Mouse (Mus musculus): ENCODE measurements around the gene Slc25a26. TPM values are rescaled to one million over a fixed set of nuclear protein-coding genes. Genes with fewer than 3 reads are reported as not detected.

The Slc25a26 gene
- polyA plus RNA-seq, 1 experiment, result 9.5 TPM

DNA sequence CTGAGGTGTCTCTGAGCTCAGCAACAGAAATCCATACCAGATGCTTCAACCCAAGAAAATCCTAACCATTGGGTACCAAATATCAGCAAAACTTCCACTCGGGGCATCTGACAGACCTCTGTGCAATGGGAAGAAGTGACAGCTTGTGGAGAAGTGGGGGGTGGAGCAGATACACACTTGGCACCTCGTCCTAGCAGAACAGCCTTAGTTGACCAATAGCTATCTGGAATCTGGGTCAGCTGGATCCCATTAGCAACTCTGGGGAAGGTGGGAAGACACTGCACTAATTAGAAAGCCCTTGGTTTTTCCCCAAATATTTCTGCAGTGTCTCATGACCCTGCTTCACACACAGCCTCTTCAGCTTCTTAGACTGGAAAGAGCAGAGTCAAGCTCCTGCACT, 126.7 kb downstream of the Slc25a26 start:
- TF ChIP-seq POLR2A (IDR thresholded peaks at IDR 0.05; ENCODE audit: control insufficient read depth, extremely low read depth, insufficient read depth, low read length, poor library complexity) (no peak), CTCF (IDR thresholded peaks at IDR 0.05; ENCODE audit: borderline replicate concordance, control insufficient read depth, extremely low read depth, insufficient read depth, low read length, poor library complexity) (no peak)
- Histone ChIP-seq H3K4me1 (replicated peaks; ENCODE audit: control insufficient read depth, insufficient read depth, low read length) (peaks cover 21% of the 10 kb centered on the region), H3K27ac (ENCODE audit: control insufficient read depth, insufficient read depth, low read length) (no peak overlapping the region), H3K36me3 (ENCODE audit: control insufficient read depth, insufficient read depth, low read length) (peaks cover 22% of the 10 kb centered on the region), H3K27me3 (ENCODE audit: control insufficient read depth, insufficient read depth, low read length) (no peaks in the 10 kb centered on the region), H3K4me3 (ENCODE audit: control insufficient read depth, insufficient read depth, low read length) (no peak overlapping the region)
- no peak for DNase-seq
- 89% methylated on average over 2 of the region's 2 CpGs for WGBS

- WGBS, result 95% methylated on average over 15 of the region's 15 CpGs
Measured at GRCm38 (mm10) chr6:94627714-94628595, 127.8 kb downstream of the Slc25a26 start.

GRCm38 (mm10) chr6:94628787-94629186, 128.7 kb downstream of the Slc25a26 start:
- Histone ChIP-seq H3K4me1 (replicated peaks; ENCODE audit: control insufficient read depth, insufficient read depth, low read length) (peaks cover 22% of the 10 kb centered on the region), H3K4me3 (ENCODE audit: control insufficient read depth, insufficient read depth, low read length) (no peak overlapping the region), H3K27ac (ENCODE audit: control insufficient read depth, insufficient read depth, low read length) (no peak overlapping the region), H3K36me3 (ENCODE audit: control insufficient read depth, insufficient read depth, low read length) (peaks cover 14% of the 10 kb centered on the region), H3K27me3 (ENCODE audit: control insufficient read depth, insufficient read depth, low read length) (no peaks in the 10 kb centered on the region)
- TF ChIP-seq POLR2A (IDR thresholded peaks at IDR 0.05; ENCODE audit: control insufficient read depth, extremely low read depth, insufficient read depth, low read length, poor library complexity), result no peak
- TF ChIP-seq CTCF (IDR thresholded peaks at IDR 0.05; ENCODE audit: borderline replicate concordance, control insufficient read depth, extremely low read depth, insufficient read depth, low read length, poor library complexity), result no peak
- WGBS, result 92% methylated on average over 6 of the region's 6 CpGs
- DNase-seq, result no peak

More at GRCm38 (mm10) chr6:94627714-94628595, 127.8 kb downstream of the Slc25a26 start:
- Histone ChIP-seq H3K4me3 (ENCODE audit: control insufficient read depth, insufficient read depth, low read length) (no peak overlapping the region), H3K36me3 (ENCODE audit: control insufficient read depth, insufficient read depth, low read length) (peaks cover 14% of the 10 kb centered on the region), H3K27ac (ENCODE audit: control insufficient read depth, insufficient read depth, low read length) (no peak overlapping the region), H3K4me1 (replicated peaks; ENCODE audit: control insufficient read depth, insufficient read depth, low read length) (peaks cover 22% of the 10 kb centered on the region), H3K27me3 (ENCODE audit: control insufficient read depth, insufficient read depth, low read length) (no peaks in the 10 kb centered on the region)
- DNase-seq, result no peak
- no peak for TF ChIP-seq POLR2A (IDR thresholded peaks at IDR 0.05; ENCODE audit: control insufficient read depth, extremely low read depth, insufficient read depth, low read length, poor library complexity)
- no peak for TF ChIP-seq CTCF (IDR thresholded peaks at IDR 0.05; ENCODE audit: borderline replicate concordance, control insufficient read depth, extremely low read depth, insufficient read depth, low read length, poor library complexity)

GRCm38 (mm10) chr6:94631051-94631778, 131.1 kb downstream of the Slc25a26 start:
- TF ChIP-seq POLR2A (IDR thresholded peaks at IDR 0.05; ENCODE audit: control insufficient read depth, extremely low read depth, insufficient read depth, low read length, poor library complexity) (no peak), CTCF (IDR thresholded peaks at IDR 0.05; ENCODE audit: borderline replicate concordance, control insufficient read depth, extremely low read depth, insufficient read depth, low read length, poor library complexity) (no peak)
- Histone ChIP-seq H3K27ac (ENCODE audit: control insufficient read depth, insufficient read depth, low read length) (no peak overlapping the region), H3K36me3 (ENCODE audit: control insufficient read depth, insufficient read depth, low read length) (peaks cover 5% of the 10 kb centered on the region; the same call in 1 of the 2 replicates), H3K4me1 (replicated peaks; ENCODE audit: control insufficient read depth, insufficient read depth, low read length) (peaks cover 31% of the 10 kb centered on the region), H3K4me3 (ENCODE audit: control insufficient read depth, insufficient read depth, low read length) (no peak overlapping the region), H3K27me3 (ENCODE audit: control insufficient read depth, insufficient read depth, low read length) (no peaks in the 10 kb centered on the region)
- WGBS, result 94% methylated on average over 7 of the region's 7 CpGs
- no peak for DNase-seq

DNA sequence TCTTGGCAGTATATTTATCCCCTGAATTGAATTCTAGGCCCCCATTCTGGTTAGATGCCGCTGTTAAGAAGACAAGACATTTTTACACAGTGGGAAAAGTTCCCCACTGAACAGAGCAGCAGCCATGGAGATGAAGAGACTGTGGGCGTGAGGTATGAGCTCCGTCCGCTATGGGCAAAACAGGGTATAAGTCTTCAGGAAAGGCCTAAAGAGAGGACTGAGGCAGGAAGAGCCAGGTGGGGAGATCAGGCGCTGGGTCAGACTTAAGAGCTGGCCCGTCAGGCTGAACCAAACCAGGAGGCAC, 131.6 kb downstream of the Slc25a26 start:
- Histone ChIP-seq H3K27me3 (ENCODE audit: control insufficient read depth, insufficient read depth, low read length) (no peaks in the 10 kb centered on the region), H3K4me1 (replicated peaks; ENCODE audit: control insufficient read depth, insufficient read depth, low read length) (peaks cover 32% of the 10 kb centered on the region), H3K36me3 (ENCODE audit: control insufficient read depth, insufficient read depth, low read length) (peaks cover 5% of the 10 kb centered on the region; the same call in 1 of the 2 replicates), H3K27ac (ENCODE audit: control insufficient read depth, insufficient read depth, low read length) (no peak overlapping the region), H3K4me3 (ENCODE audit: control insufficient read depth, insufficient read depth, low read length) (no peak overlapping the region)
- TF ChIP-seq POLR2A (IDR thresholded peaks at IDR 0.05; ENCODE audit: control insufficient read depth, extremely low read depth, insufficient read depth, low read length, poor library complexity) (no peak), CTCF (IDR thresholded peaks at IDR 0.05; ENCODE audit: borderline replicate concordance, control insufficient read depth, extremely low read depth, insufficient read depth, low read length, poor library complexity) (no peak)
- 94% methylated on average over 6 of the region's 6 CpGs for WGBS
- no peak for DNase-seq

- 8% methylated on average over 4 of the region's 4 CpGs for WGBS
- peak; percentile 30 for DNase-seq
Measured at GRCm38 (mm10) chr6:94634274-94634673, 134.1 kb downstream of the Slc25a26 start.

More at GRCm38 (mm10) chr6:94634274-94634673, 134.1 kb downstream of the Slc25a26 start:
- peak overlapping the region; percentile 93 for H3K27ac ChIP-seq (ENCODE audit: control insufficient read depth, insufficient read depth, low read length)
- TF ChIP-seq POLR2A (IDR thresholded peaks at IDR 0.05; ENCODE audit: control insufficient read depth, extremely low read depth, insufficient read depth, low read length, poor library complexity), result no peak
- no peak for TF ChIP-seq CTCF (IDR thresholded peaks at IDR 0.05; ENCODE audit: borderline replicate concordance, control insufficient read depth, extremely low read depth, insufficient read depth, low read length, poor library complexity)
- H3K27me3 ChIP-seq (ENCODE audit: control insufficient read depth, insufficient read depth, low read length), result no peaks in the 10 kb centered on the region
- H3K4me3 ChIP-seq (ENCODE audit: control insufficient read depth, insufficient read depth, low read length), result no peak overlapping the region
- H3K4me1 ChIP-seq (replicated peaks; ENCODE audit: control insufficient read depth, insufficient read depth, low read length), result peaks cover 43% of the 10 kb centered on the region
- no peaks in the 10 kb centered on the region for H3K36me3 ChIP-seq (ENCODE audit: control insufficient read depth, insufficient read depth, low read length)

Data from thymus, adult 2 months (tissue).